Mouse (Mus musculus): ENCODE measurements around the gene Trpm3. TPM values are rescaled to one million over a fixed set of nuclear protein-coding genes. Genes with fewer than 3 reads are reported as not detected.
A peak's percentile ranks its signal among the peaks of the same experiment; 100 is the strongest.

Trpm3 gene
- polyA plus RNA-seq, 1 experiment = 53.1 TPM

- 33% methylated on average over 2 of the region's 2 CpGs for WGBS
- DNase-seq = no peak
- H3K27ac ChIP-seq (ENCODE audit: insufficient read depth, low read length) = no peak overlapping the region
- H3K4me3 ChIP-seq (replicated peaks; ENCODE audit: insufficient read depth, low read depth, low read length) = no peak overlapping the region
- TF ChIP-seq CTCF (IDR thresholded peaks at IDR 0.05; ENCODE audit: borderline replicate concordance, insufficient read depth, low read depth, low read length) (no peak), POLR2A (IDR thresholded peaks at IDR 0.05; ENCODE audit: borderline replicate concordance, insufficient read depth, low read length) (no peak)
- no peaks in the 10 kb centered on the region for H3K4me1 ChIP-seq (ENCODE audit: control insufficient read depth, insufficient read depth, low read length)
- H3K27me3 ChIP-seq (ENCODE audit: control insufficient read depth, insufficient read depth, low read length) = no peaks in the 10 kb centered on the region
Measured at GRCm38 (mm10) chr19:22121631-22122030, 17.2 kb upstream of the Trpm3 start.

DNA sequence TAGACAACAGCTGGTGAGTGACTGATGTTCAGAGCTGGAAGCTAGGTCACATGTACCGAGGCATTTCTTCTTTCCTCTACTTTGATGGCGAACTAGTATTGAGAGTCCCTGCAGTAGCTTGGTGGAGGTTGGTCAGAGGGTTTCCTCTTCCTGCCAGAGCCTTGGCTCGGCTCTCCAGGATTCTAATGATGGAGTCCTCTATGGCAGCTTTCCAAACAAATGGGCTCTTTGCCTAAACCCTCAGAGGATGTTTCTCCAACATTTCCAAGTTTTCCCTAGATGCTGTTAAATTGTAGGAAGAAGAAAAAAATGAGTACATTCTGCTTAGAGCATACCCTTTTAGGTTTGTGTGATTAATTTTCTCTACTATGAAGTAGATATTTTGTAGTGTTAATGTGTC is 6.2 kb upstream of the Trpm3 start:
- no peak overlapping the region for H3K27ac ChIP-seq (ENCODE audit: insufficient read depth, low read length)
- TF ChIP-seq POLR2A (IDR thresholded peaks at IDR 0.05; ENCODE audit: borderline replicate concordance, insufficient read depth, low read length) (no peak), CTCF (IDR thresholded peaks at IDR 0.05; ENCODE audit: borderline replicate concordance, insufficient read depth, low read depth, low read length) (no peak)
- H3K4me1 ChIP-seq (ENCODE audit: control insufficient read depth, insufficient read depth, low read length) = no peaks in the 10 kb centered on the region
- 16% methylated on average over 3 of the region's 3 CpGs for WGBS
- DNase-seq = peak; percentile 7 to 56
- no peaks in the 10 kb centered on the region for H3K27me3 ChIP-seq (ENCODE audit: control insufficient read depth, insufficient read depth, low read length)
- H3K4me3 ChIP-seq (replicated peaks; ENCODE audit: insufficient read depth, low read depth, low read length) = no peak overlapping the region

DNA sequence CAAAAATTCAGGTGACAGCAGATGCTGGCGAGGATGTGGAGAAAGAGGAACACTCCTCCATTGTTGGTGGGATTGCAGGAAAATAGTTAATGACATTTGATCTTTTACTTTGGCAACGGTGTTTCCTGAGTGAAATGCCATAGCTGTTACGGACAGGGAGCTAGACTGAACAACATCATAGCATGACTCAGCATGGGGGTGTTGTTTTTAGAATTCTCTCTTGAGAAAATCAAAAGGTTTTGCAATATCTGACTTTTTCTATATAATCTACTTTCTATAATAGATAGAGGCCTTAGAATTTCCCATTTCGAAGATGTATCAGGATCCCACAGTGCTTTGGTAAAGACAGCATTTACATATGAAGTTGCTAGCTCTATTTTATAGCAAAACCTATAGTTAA is 39.7 kb downstream of the Trpm3 start:
- Histone ChIP-seq H3K4me3 (replicated peaks; ENCODE audit: insufficient read depth, low read depth, low read length) (no peak overlapping the region), H3K27ac (ENCODE audit: insufficient read depth, low read length) (no peak overlapping the region), H3K4me1 (ENCODE audit: control insufficient read depth, insufficient read depth, low read length) (no peaks in the 10 kb centered on the region), H3K27me3 (ENCODE audit: control insufficient read depth, insufficient read depth, low read length) (no peaks in the 10 kb centered on the region)
- TF ChIP-seq CTCF (IDR thresholded peaks at IDR 0.05; ENCODE audit: borderline replicate concordance, insufficient read depth, low read depth, low read length) = no peak
- TF ChIP-seq POLR2A (IDR thresholded peaks at IDR 0.05; ENCODE audit: borderline replicate concordance, insufficient read depth, low read length) = no peak
- 77% methylated on average over 4 of the region's 4 CpGs for WGBS
- DNase-seq = no peak

DNA sequence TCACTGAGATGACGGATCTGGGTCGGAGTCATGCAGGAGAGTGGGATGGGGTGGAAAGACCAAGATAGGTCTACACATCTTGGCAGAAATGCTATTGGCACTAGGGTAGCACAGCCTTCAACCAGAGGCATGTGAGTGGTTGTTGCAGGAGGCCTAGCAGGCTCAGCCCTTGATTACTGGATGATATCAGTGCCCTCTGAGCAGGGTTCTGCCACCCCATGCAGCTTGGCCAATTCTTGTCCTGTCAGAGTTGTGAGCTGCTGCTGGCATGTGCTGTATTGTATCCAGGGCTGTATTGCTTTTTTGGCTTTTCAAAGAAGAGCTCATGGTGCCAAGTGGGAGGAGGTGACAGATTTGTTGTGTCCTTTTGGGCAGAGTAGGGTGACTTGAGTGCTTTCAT is 40.2 kb downstream of the Trpm3 start:
- 59% methylated on average over 2 of the region's 2 CpGs for WGBS
- peak in 1 of 2 experiments; percentile 6 for DNase-seq
- H3K4me1 ChIP-seq (ENCODE audit: control insufficient read depth, insufficient read depth, low read length) = no peaks in the 10 kb centered on the region
- TF ChIP-seq POLR2A (IDR thresholded peaks at IDR 0.05; ENCODE audit: borderline replicate concordance, insufficient read depth, low read length) (no peak), CTCF (IDR thresholded peaks at IDR 0.05; ENCODE audit: borderline replicate concordance, insufficient read depth, low read depth, low read length) (no peak)
- H3K27me3 ChIP-seq (ENCODE audit: control insufficient read depth, insufficient read depth, low read length) = no peaks in the 10 kb centered on the region
- H3K4me3 ChIP-seq (replicated peaks; ENCODE audit: insufficient read depth, low read depth, low read length) = no peak overlapping the region
- H3K27ac ChIP-seq (ENCODE audit: insufficient read depth, low read length) = no peak overlapping the region

DNA sequence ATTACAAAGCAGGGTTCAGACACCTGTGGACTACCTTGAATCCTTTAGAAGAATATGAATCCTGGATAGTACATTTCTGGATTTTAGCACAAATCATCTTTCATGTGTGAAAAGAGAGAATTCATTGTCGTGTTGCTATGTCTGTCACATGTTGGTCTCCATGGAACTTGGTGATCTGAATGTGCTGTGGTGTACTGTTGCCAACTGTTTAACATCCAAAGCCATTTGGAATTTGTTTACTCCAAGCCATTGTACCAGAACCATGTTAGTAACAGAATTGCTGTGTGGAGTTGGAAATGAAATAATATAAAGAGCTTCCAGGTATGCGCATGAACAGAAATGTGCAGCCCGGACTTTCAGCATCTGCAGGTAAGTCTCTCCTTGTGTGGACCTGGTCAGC is 41.3 kb downstream of the Trpm3 start:
- Histone ChIP-seq H3K27ac (ENCODE audit: insufficient read depth, low read length) (no peak overlapping the region), H3K4me3 (replicated peaks; ENCODE audit: insufficient read depth, low read depth, low read length) (no peak overlapping the region), H3K27me3 (ENCODE audit: control insufficient read depth, insufficient read depth, low read length) (no peaks in the 10 kb centered on the region), H3K4me1 (ENCODE audit: control insufficient read depth, insufficient read depth, low read length) (no peaks in the 10 kb centered on the region)
- 73% methylated on average over 3 of the region's 3 CpGs for WGBS
- TF ChIP-seq CTCF (IDR thresholded peaks at IDR 0.05; ENCODE audit: borderline replicate concordance, insufficient read depth, low read depth, low read length) (no peak), POLR2A (IDR thresholded peaks at IDR 0.05; ENCODE audit: borderline replicate concordance, insufficient read depth, low read length) (no peak)
- DNase-seq = no peak

GRCm38 (mm10) chr19:22189716-22190115 is 50.9 kb downstream of the Trpm3 start:
- Histone ChIP-seq H3K4me3 (replicated peaks; ENCODE audit: insufficient read depth, low read depth, low read length) (no peak overlapping the region), H3K4me1 (ENCODE audit: control insufficient read depth, insufficient read depth, low read length) (no peaks in the 10 kb centered on the region), H3K27me3 (ENCODE audit: control insufficient read depth, insufficient read depth, low read length) (no peaks in the 10 kb centered on the region), H3K27ac (ENCODE audit: insufficient read depth, low read length) (no peak overlapping the region)
- no peak for DNase-seq
- TF ChIP-seq CTCF (IDR thresholded peaks at IDR 0.05; ENCODE audit: borderline replicate concordance, insufficient read depth, low read depth, low read length) (no peak), POLR2A (IDR thresholded peaks at IDR 0.05; ENCODE audit: borderline replicate concordance, insufficient read depth, low read length) (no peak)
- WGBS = 60% methylated on average over 1 of the region's 1 CpGs

GRCm38 (mm10) chr19:22222520-22222919 is 83.7 kb downstream of the Trpm3 start:
- no peak for TF ChIP-seq CTCF (IDR thresholded peaks at IDR 0.05; ENCODE audit: borderline replicate concordance, insufficient read depth, low read depth, low read length)
- TF ChIP-seq POLR2A (IDR thresholded peaks at IDR 0.05; ENCODE audit: borderline replicate concordance, insufficient read depth, low read length) = no peak
- no peak for DNase-seq
- Histone ChIP-seq H3K4me1 (ENCODE audit: control insufficient read depth, insufficient read depth, low read length) (no peaks in the 10 kb centered on the region), H3K27me3 (ENCODE audit: control insufficient read depth, insufficient read depth, low read length) (no peaks in the 10 kb centered on the region), H3K27ac (ENCODE audit: insufficient read depth, low read length) (no peak overlapping the region), H3K4me3 (replicated peaks; ENCODE audit: insufficient read depth, low read depth, low read length) (no peak overlapping the region)
- 80% methylated on average over 2 of the region's 2 CpGs for WGBS

GRCm38 (mm10) chr19:22234187-22234586 is 95.3 kb downstream of the Trpm3 start:
- Histone ChIP-seq H3K4me3 (replicated peaks; ENCODE audit: insufficient read depth, low read depth, low read length) (no peak overlapping the region), H3K27me3 (ENCODE audit: control insufficient read depth, insufficient read depth, low read length) (no peaks in the 10 kb centered on the region), H3K4me1 (ENCODE audit: control insufficient read depth, insufficient read depth, low read length) (no peaks in the 10 kb centered on the region), H3K27ac (ENCODE audit: insufficient read depth, low read length) (no peak overlapping the region)
- TF ChIP-seq POLR2A (IDR thresholded peaks at IDR 0.05; ENCODE audit: borderline replicate concordance, insufficient read depth, low read length) (no peak), CTCF (IDR thresholded peaks at IDR 0.05; ENCODE audit: borderline replicate concordance, insufficient read depth, low read depth, low read length) (no peak)
- DNase-seq = no peak

Measured in cerebellum, adult 2 months (tissue).